Mouse (Mus musculus) embryonic facial prominence, embryonic 13.5 days (tissue): ENCODE results near the gene Gm15093. TPM values are rescaled to one million over a fixed set of nuclear protein-coding genes. Genes with fewer than 3 reads are reported as not detected.
"Not testable (repeated sequence)": the region's sequence is repeated elsewhere in the genome, so short reads cannot be mapped to it uniquely, and the experiment has no call there.

Experiments
- ATAC-seq: fragments of 200-750 bp; cut with Nextera tagmentation; 2 replicates; pipeline ENCODE4 v1.8.0; 2017; ENCODE audit warnings: low read depth; ENCODE audit not compliant: insufficient number of reproducible peaks, insufficient read depth, low FRiP score, low TSS enrichment
- H3K27ac ChIP-seq: fragments of 300-500 bp; sonication (generic); 2 replicates; pipeline ENCODE4 v1.5.1; 2015; ENCODE audit warnings: moderate library complexity, mild to moderate bottlenecking, inconsistent platforms
- H3K27me3 ChIP-seq: fragments of 300-500 bp; sonication (generic); 2 replicates; pipeline ENCODE4 v1.6.1; 2015; ENCODE audit warnings: mild to moderate bottlenecking, inconsistent platforms
- H3K36me3 ChIP-seq: fragments of 300-500 bp; sonication (generic); 2 replicates; pipeline ENCODE4 v1.6.1; 2015; ENCODE audit warnings: mild to moderate bottlenecking, inconsistent platforms
- H3K4me1 ChIP-seq: fragments of 300-500 bp; sonication (generic); 2 replicates; pipeline ENCODE4 v1.6.1; 2015; ENCODE audit warnings: inconsistent platforms
- H3K4me2 ChIP-seq: fragments of 300-500 bp; sonication (generic); 2 replicates; pipeline ENCODE4 v1.6.1; 2015; ENCODE audit warnings: moderate library complexity, mild to moderate bottlenecking, inconsistent platforms
- H3K4me3 ChIP-seq: fragments of 300-500 bp; sonication (generic); 2 replicates; pipeline ENCODE4 v1.5.1; 2015; ENCODE audit warnings: mild to moderate bottlenecking, inconsistent platforms
- H3K9ac ChIP-seq: fragments of 300-500 bp; sonication (generic); 2 replicates; pipeline ENCODE4 v1.6.1; 2015; ENCODE audit warnings: mild to moderate bottlenecking, inconsistent platforms
- H3K9me3 ChIP-seq: fragments of 300-500 bp; sonication (generic); 2 replicates; pipeline ENCODE4 v1.6.1; 2016; ENCODE audit warnings: inconsistent platforms
- WGBS: fragments of 180-500 bp; shearing (Covaris S2); methylation state at CpG from one replicate; pipeline ENCODE4 v1.1.7; 2015; ENCODE audit warnings: mixed read lengths; 5-methylcytosine and 5-hydroxymethylcytosine counted together
- polyA plus RNA-seq: library from polyadenylated mRNA; unstranded; fragments of >200 nt; fragmentation: Nextera tagmentation; extraction: Ambion mirVana; gene quantifications from 2 replicates; pipeline ENCODE4 v1.2.1, GENCODE M21; 2015

Gm15093 gene
- polyA plus RNA-seq: not detected in 2 replicates

- not testable (repeated sequence) for H3K4me2 ChIP-seq, H3K4me1 ChIP-seq, ATAC-seq, H3K27ac ChIP-seq, H3K9me3 ChIP-seq, H3K4me3 ChIP-seq, H3K9ac ChIP-seq, H3K36me3 ChIP-seq, H3K27me3 ChIP-seq
- WGBS: no CpG with 5 or more reads among the region's 1 CpGs
Observed at GRCm38 (mm10) chrX:149272077-149272476, at the start of gene Gm15093. Gene Gm15093 (plus strand): TSS chrX:149272377.

Other genes starting within 250 kb of the Gm15093 start
- gene Ott, start 198.1 kb upstream of the Gm15093 start, polyA plus RNA-seq: not detected in 2 replicates
- not detected in 2 replicates for gene Gm15085, start 175.2 kb downstream of the Gm15093 start, polyA plus RNA-seq